Mouse (Mus musculus): ENCODE data around the gene Vinac1.
A peak's percentile ranks its signal among the peaks of the same experiment; 100 is the strongest.

Vinac1 gene

DNA sequence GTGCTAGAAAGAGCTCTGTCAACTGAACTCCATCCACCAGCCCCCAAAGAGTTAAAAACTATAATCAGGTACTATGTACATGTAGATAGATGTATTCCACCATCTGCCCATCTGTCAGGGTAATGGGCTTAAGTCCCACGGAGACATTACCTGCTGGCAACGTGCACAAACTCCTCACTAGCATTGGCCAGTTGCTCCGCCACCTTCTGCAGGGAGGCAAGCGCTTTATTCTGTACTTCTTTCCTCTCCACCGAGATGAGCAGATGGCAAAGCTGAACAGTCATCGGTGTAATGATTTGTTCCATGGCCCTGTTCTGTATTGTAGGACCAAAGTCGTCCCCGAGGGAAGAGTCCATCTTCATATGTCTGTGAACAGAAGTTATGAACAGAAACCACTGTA is at the start of gene Vinac1:
TSS of gene Vinac1 (minus strand) at position 362 of the 400 bp plus-strand sequence.
- no peak for DNase-seq (ENCODE audit: extremely low spot score)

- DNase-seq (ENCODE audit: extremely low spot score): no peak
Measured at GRCm38 (mm10) chr2:129093926-129094724, 46.2 kb upstream of the Vinac1 start.

DNA sequence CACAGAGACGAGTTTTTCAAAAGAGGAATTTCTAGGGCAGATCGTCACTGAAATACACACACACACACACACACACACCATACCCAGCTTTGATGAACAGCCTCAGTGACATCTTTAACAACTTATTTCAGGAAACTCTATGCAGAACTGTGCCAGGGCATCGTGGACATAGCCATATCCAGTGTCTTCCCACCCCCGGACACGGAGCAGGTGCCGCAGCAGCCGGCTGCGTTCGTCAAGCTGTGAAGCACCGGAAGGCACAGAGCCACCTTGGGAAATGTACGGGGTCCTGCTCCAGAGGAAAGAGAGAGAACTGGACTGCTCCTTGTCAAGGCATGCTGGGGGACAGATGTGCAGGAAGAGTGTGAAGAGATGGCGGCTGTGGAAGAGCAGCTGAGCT is 44.8 kb upstream of the Vinac1 start:
- no peak for DNase-seq (ENCODE audit: extremely low spot score)

DNA sequence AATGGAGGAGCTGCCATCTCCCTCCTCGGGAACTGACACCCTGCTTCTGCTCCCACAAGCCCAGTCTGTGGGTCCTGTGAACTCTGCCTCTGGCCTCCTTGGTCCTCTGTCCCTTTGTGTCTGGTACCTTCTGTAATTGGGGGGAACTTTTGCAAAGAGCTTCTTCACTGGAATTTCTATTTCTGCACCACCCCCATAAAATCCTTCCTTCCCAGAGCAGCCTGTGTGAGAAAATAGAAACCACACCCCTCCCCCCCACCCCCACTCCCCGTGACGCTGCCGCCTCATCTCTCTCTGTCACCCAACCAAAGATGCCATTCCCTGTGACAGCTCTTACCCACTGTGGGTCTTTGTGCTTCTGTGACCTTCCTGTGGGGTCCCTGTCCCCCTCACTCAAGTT is 42.4 kb upstream of the Vinac1 start:
- DNase-seq (ENCODE audit: extremely low spot score): no peak

- no peak for DNase-seq (ENCODE audit: extremely low spot score)
Measured at GRCm38 (mm10) chr2:129087520-129087919, 39.5 kb upstream of the Vinac1 start.

GRCm38 (mm10) chr2:129084959-129085358 is 37.0 kb upstream of the Vinac1 start:
- DNase-seq (ENCODE audit: extremely low spot score): peak; percentile 23

DNA sequence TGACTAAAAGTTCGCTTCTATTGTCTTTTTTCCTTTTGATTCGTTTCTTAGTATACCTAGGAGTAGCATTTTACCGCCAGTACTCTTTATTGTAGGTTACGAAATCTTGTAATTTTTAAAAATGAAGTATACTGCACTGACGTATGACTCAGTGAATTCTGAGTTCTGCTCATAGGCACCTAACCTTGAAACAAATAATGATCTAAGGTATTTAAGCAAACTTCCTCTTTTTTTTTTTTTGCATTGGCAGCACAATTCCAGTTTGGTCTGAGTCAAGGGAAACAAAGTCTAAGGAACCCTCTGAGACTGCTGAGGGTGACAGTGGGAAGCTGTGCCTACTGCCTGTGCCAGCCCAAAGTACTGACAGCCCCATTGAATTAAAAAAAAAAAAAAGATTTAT is 35.5 kb upstream of the Vinac1 start:
- DNase-seq (ENCODE audit: extremely low spot score): no peak

- no peak for DNase-seq (ENCODE audit: extremely low spot score)
Measured at GRCm38 (mm10) chr2:129081097-129081496, 33.1 kb upstream of the Vinac1 start.

DNA sequence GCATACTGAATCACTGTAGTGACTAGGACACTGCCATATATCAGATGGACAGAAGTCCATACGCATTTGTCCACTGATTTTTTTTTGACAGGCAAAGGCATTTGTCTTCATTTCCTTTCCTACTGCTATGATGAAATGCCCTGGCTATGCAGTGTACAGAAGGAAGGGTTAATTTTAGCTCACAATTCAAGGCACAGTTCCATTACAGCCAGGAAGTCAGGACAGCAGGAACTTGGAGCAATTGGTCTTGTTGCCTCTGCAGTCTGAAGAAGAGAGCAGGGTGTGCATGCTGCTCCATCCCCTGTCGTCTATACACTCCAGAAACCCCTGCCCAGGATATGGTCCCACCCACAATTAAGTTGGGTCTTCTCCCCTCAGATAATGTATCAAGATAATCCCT is 31.2 kb upstream of the Vinac1 start:
- DNase-seq (ENCODE audit: extremely low spot score): no peak

DNA sequence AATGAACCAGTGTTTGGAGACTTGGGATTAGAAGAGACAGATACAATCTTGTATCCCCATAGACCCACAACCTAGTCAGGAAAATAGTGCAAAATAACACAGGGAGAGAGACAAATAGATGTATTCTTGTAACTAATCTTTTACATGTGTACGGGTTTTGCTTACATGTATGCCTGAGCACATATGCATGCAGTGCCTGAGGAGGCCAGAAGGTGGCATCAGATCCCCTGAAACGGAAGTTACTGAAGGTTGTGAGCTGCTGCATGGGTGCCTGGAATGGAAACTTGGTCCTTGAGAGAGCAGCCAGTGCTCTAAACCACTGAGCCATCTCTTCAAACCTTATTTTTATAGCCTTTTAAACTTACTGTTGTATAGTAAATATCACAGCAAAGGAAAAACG is 30.3 kb upstream of the Vinac1 start:
- DNase-seq (ENCODE audit: extremely low spot score): no peak

GRCm38 (mm10) chr2:129070296-129070695 is 22.3 kb upstream of the Vinac1 start:
- no peak for DNase-seq (ENCODE audit: extremely low spot score)

- DNase-seq (ENCODE audit: extremely low spot score): peak; percentile 64
Measured at GRCm38 (mm10) chr2:129066326-129066725, 18.4 kb upstream of the Vinac1 start.

- DNase-seq (ENCODE audit: extremely low spot score): peak; percentile 81
Measured at GRCm38 (mm10) chr2:129065437-129066282, 17.7 kb upstream of the Vinac1 start, which contains the start of gene Ttl. Gene Ttl, plus strand, starts transcription at chr2:129065942.

- DNase-seq (ENCODE audit: extremely low spot score): no peak
Measured at GRCm38 (mm10) chr2:129061456-129062059, 13.6 kb upstream of the Vinac1 start.

DNA sequence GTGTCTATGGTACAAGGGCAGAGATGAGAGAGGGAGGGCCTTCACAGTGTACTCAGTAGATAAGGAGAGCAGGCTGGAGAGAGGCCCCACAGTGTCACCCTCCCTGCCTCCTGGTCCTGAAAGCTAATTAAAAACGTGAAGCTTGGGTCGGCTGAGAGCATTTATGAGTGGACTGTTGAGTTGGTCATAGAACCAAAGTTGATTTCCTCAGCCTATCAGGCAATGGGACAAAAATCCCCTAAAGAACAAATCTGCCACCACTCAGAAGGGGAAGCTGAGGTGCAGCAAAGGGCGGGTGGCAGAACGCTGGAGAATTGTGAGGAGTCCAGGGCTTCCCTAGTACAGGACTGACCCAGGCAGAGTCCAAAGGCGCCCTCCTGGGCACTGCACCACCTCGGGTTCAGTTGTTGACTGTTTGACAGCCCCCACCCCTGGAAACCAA is 10.0 kb upstream of the Vinac1 start:
- DNase-seq (ENCODE audit: extremely low spot score): no peak

- DNase-seq (ENCODE audit: extremely low spot score): no peak
Measured at GRCm38 (mm10) chr2:129057256-129057655, 9.3 kb upstream of the Vinac1 start.

- DNase-seq (ENCODE audit: extremely low spot score): no peak
Measured at GRCm38 (mm10) chr2:129056597-129056996, 8.6 kb upstream of the Vinac1 start.

- no peak for DNase-seq (ENCODE audit: extremely low spot score)
Measured at GRCm38 (mm10) chr2:129055741-129056140, 7.8 kb upstream of the Vinac1 start.

GRCm38 (mm10) chr2:129052451-129052983 is 4.5 kb upstream of the Vinac1 start:
- DNase-seq (ENCODE audit: extremely low spot score): no peak

DNA sequence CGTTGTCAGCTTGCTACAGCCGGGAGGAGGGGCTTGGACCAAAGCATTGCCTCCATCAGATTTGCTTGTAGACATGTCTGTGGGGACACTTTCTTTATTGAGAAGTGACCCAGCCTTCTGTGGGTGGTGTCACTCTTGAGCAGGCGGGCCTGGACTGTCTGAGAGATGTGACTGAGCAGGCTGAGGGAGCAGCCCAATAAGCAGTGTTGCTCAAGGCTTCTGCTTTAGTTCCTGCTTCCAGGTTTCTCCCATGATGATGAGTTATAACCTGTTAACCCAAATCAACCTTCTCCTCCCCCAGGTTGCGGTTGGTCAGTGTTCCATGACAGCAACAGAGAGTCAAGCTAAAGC is 1.2 kb downstream of the Vinac1 start:
- no peak for DNase-seq (ENCODE audit: extremely low spot score)

GRCm38 (mm10) chr2:129046172-129046845 is 1.7 kb downstream of the Vinac1 start:
- no peak for DNase-seq (ENCODE audit: extremely low spot score)

- DNase-seq (ENCODE audit: extremely low spot score): no peak
Measured at GRCm38 (mm10) chr2:129040567-129040966, 7.4 kb downstream of the Vinac1 start.

Measured in embryo, embryonic 9.5 days (tissue).